Mouse (Mus musculus): ENCODE measurements around the gene Slc25a44.

The Slc25a44 gene

DNA sequence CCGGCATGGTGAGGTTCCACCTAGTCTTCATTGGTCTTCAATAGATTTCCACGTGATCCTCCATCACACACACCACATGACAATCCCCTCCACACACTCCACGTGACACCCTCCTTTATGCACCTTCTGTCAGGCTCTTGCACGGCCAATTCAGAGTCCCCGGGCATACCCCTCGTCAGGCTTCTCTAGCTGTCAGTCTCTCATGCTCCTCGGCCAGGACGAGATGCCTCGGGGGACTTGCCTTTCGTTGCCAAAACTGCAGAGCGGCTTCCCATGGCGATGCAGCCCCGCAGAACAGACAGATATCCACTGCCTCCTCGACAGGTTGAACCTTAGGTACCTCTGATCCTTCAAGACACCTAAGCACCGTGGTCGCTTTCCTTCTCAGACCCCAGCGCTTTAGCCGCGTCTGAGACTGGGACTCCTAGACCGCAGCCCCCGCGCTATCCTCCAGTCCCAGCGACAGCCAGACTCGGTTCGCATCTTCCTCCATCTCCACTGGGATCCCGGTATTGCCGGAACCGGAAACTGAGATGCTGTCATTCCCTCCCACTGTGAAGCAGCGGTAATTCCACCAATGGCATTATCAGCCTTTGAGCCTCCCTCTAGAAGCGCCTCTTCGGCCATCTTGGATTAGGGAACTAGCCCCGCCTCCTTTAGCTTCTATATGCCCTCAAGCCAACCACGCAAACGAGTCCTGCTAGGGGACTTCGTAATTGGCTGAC lies at the start of gene Slc25a44:
Gene Slc25a44 (minus strand): TSS at position 535 of the 725 bp plus-strand sequence.
- DNase-seq, result peak; percentile 99

DNA sequence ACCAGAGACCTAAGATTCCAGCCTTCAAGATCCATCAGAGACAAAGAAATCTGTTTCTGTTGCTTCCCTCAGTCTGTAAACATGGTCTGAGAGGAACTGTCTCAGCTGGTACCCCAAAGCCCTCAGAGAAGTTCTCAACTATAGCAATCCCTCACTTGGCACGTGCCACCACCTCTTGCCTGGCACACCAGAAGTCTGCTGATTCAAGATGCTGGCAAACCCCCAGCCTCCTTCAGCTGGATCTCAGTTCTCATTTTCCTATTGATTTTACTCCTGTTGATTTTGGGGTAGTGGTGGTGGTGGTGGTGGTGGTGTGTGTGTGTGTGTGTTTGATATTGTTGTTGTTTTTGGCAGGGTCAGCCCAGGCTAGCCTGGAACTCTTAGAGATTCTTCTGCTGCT lies 48.6 kb upstream of the Slc25a44 start:
- no peak for DNase-seq

DNA sequence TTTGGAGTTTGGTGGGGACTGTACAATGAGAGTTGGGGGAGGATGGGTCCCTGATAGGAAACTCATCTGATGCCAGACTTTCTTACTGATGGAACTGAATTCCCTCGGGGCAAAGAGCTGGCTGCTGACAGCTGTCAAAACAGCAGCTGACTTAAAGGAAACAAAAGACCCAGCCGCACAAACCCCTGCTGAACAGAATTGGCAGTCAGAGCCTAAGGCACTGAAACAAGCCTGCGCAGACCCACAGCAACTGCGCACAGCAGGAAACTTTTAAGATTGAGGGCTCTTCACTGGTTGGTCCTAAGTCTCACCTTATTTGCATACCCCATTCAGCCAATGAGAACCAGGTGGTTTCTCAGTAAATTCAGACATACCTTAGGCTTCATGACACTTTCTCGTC lies 48.1 kb upstream of the Slc25a44 start:
- DNase-seq, result no peak

DNA sequence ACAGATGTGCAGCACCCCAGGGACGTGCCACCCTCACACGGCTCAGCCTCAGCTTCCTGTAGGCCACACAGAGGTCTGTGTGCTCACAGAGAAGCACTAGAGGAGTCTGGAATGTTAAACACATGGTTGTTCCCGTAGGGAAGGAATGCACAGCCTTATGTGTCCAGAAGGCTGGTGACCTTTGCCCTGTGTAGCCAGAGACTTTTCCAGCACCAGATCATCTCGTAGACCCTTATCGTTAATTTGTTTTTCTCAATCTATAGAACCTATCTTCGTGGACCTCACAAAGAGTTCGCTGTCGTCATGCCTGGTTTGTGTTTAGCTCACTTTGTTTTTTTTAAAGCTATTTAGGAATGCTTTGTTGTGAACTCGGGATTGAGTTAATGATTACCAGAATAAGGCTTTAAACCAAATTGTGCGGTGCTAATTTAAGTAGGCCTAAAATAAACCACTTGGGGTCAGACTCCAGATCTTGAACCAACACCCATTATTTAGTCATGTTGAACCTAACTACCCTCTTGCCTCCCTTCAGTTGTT lies 46.1 kb upstream of the Slc25a44 start:
- DNase-seq, result peak; percentile 81

DNA sequence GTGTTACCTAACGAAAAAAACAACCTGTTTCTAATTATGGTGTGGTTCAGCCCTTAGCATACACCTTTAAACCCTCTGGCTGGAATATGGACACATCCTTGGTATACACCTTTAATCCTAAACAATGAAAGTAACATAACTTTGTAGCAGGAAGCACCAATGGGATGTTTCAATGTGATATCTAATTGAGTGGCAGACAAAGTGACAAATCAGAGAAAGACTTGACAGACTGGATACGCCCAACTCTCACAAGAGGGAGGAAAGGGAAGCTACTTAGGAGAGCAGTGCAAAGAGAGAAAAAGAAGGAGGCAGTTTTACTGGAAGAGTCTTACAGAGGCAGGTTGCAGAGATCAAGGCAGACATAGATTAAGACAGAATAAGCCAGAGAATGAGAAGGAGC lies 44.5 kb upstream of the Slc25a44 start:
- no peak for DNase-seq

DNA sequence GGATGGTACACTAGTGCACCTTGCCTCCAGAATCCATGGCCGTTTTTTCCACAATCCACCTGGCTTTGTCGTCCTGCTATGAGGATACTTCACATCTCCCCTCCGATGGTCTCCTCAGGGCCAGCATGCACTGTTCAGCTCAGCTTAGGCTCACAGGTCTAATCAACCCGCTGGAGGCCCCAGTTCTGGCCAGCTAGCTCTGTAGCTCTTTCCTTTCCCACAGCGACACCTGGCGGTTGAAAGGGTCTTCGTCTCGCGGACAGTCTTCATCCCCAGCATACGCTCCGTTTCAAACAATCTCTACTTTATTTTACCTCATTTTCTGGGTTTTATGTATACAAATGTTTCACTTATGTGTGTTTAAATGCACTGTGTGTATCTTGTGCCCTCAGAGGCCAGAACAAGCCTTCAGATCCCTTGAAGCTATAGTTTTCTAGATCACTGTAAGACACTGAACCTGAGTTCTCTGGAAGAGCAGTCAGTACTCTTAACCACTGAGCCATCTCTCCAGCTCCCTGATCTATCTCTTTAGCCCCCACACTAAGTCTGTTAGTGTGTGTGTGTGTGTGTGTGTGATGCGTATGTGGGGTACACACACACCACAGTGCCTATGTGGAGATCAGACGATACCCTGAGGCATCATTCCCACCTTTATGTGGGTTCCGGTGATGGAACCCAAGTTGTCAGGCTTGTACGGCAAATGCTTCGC lies 42.3 kb upstream of the Slc25a44 start:
- DNase-seq, result peak; percentile 90

DNA sequence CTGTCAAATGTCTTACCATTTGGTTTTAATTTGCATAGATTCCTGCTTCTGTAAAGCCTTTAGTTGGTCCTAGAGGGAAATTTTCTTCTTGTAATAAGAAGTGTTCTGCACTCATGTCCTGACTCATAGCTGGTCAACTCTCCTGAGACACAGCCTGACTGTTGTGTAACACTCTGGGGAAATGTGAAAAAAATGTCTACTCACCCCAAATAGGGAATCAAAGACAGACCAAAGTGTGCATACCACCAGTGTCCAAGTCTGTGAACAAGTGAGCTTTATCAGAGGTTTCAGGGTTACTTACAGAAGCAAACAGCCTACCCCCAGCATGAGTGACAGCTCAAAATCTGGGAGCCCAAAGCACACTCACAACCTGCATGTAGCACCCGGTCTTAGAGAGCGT lies 40.2 kb upstream of the Slc25a44 start:
- no peak for DNase-seq

DNA sequence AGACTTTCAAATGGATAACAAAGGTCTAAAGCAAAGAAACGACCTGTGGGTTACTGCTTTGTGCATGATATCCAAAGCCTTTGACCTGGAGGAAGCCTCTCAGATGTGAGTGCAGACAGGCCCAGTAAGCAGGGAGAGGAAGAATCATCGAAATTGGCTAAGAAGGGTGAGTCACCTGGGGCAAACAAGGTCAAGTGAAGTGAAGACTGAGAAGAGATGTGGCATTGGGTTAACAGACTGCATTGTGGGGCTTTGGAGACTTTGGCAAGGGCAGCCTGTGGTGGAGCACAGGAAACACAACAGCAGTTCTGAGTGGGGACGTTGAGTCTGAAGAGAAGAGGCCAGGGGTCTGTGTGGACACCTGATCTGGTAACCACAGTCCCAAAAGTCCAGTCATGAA lies 39.5 kb upstream of the Slc25a44 start:
- no peak for DNase-seq

DNA sequence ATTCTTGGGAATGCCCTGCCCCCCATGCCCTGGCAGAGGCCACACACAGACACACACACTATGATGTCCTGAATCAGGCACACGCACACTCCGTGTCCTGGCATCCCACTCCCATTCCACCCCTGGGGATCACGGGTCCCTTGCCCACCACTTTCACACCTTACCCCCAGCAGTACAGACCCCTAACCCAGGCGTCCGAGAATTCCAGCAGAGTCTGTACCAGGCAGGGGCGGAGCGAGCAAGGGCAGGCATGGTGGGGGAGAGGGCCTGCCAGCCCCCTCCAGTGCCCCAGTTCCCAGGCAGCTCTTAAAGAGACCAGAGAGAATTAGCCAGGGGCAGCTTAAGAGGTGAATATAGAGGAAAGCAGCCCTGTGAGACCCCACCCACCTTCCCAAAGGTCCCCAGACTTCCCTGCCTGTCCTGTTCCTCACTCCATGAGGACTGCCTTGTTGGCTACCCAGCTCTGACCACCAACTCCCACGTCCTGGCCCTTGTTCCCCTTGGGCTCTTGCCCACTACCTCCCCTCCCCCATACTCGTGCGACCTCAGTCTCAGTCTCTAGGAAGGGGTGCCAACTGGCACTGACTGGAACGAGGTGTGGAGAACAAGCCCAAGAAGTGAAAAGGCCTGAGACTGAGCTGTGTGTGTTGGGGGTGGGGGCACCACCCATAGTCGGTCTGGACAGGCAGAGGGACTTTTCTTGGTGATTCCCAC lies 36.2 kb upstream of the Slc25a44 start, which contains the start of gene Sema4a:
Gene Sema4a (minus strand): TSS at position 200 of the 714 bp plus-strand sequence.
- no peak for DNase-seq

DNA sequence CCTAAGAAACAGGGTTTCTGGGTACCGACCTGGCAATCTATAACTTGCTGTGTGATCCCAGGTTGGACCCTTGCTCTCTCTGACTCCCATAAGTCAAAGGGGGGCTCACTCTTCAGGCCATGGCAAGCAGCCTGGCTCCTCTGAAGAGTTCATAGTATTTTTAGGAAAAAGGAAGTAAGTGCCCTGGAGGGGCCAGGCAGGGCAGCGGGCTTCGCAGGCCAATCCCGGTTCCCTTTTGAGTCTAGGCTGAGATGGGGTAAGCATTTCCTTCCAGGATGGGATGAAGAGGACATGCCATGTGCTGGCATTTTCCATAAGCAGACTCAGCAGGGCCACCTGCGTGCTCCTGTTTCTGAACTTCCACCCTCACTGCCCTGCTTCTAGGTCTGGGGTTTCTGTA lies 35.1 kb upstream of the Slc25a44 start:
- no peak for DNase-seq

DNA sequence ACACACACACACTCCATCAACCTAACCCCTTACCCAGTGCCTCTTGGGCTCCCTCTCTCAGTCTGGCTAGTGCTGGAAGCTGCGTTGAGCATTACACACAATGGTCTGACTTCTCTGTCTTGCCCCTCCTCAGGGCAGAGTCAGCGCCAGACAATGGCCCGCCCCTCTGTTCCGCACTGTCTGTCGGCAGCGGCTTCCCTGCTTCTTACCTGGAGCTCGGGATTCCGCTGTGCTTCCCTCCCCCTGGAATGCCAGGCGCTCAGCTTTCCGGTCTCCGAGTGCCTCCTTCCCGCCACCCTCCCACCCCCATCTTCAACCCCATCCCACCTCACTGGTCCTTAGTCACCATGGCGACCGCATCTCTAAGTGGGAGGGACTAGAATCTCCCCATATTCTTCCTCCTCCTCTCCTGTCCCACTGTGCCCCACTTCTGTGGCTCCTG lies 33.9 kb upstream of the Slc25a44 start:
- no peak for DNase-seq

DNA sequence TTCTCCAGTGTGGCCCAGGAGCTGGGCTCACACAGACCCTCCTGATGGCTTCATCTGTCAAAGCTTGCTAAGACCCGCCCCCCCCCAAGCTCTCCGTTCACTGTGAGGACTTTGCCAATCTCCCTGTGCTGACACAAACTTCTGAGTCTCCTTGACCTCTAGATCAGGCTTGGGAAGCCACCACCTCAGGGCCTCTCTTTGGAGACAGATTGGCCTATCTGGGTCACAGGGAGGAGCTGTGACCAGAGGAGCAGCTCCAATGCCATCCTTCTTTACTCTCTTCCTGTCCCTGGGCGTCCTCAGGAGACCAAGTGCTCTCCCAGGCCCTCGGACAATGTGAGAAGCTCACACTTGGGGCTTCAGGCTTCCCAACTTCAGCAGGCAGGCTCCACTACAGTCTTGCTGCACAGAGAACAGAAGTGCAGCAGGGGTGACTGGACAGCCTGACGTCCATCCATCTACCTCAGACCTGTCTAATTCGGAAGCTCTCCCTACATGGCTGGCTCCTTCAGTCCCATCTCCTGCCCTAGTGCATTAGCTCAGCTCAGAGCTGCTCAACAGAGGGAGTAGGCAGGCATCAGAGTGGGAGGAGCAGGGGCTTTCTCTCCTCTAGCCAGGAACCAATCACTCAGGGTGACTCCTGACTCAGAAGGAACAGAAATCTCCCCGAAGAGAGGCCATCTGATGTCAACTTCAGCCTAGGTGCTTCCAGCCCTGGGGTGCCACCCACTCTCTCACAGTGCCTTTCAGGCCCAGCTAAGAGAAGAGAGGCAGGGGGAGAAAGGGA lies 32.0 kb upstream of the Slc25a44 start:
- DNase-seq, result no peak

DNA sequence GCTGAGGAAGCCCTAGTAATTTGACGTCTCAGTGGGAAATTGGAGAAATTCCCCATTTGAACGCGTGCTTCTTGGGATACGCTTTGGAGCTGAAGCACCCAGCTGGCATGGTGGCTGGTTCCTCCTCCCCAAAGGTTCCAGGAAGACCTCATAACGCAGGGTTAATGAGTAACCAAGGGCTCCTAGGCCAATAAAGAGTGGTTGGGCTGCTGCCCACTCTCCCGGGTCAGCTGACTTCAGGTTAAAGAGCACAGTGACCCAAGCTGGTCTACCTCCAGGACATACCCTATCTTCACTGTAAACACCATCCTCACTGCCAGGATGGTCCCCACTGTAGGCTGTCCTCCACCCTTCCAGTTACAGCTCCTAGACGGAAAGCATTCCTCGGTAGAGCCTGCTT lies 31.4 kb upstream of the Slc25a44 start:
- peak; percentile 97 for DNase-seq

DNA sequence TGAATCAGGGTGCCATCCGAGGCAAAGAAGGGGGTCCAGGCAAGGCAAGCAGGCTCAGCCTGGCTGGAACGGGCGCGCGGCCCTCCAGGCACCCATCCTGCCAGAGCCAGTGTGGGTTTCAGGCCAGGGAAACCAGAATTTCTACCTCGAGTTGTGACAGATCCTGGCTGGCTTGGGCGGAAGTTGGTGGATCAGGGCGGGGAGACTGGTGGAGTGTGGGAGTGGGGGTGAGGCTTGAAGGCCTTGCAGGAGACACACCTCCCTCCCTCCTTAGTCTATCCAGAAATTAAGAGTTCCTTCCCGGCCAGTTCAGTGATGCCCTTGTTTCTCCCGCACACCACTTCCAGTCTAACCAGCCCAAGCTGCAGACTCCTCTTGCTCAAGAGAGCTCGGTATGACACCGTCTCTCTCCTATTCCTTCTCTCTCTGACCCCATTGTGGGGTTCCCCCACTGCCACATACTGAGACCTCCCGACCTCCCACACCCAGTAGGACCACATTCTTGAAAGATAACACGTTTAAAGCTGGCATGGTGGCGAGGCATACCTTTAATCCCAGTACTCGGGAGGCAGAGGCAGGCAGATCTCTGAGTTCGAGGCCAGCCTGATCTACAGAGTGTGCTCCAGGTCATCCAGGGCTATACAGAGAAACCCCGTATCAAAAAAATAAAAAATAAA lies 30.8 kb upstream of the Slc25a44 start:
- peak; percentile 79 for DNase-seq

DNA sequence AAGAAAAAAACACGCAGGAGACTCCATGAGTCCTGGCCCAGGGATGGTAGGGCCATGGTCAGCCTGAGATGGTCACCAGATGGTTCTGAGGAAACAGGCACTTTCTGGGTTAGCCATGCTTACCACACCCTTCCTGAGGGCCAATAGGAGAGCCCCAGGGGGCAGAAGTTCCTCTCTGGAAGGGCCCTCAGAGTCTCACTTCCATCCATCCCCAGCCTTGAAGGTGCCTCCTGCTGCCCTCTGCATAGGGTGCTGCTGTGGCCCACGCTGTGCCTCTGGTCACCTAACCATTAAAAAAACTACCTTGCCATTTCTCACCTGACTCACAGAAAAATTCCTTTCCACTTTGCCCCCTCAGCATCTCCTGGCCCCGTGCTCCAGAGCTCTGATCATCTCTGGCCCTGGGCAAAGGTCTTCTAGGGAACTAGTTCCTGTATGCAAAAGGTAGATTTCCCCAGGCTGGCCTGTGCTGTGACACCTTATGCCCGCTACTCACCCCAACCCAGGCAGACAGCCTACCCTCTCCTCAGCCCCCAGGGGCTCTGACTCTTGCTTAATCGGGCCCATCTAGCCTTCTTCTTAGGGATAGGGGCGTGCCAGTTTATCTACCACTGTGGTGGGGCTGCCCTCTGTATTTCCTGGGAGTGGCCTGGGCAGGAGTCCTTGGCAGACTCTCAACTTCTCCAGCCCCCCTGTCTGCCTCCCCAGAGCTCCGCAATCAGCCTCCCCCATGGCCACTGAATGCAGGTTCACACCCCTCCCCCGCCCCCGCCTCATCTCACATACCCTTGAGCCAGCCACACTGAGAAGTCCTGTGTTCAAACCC lies 30.0 kb upstream of the Slc25a44 start:
- DNase-seq, result peak; percentile 73

DNA sequence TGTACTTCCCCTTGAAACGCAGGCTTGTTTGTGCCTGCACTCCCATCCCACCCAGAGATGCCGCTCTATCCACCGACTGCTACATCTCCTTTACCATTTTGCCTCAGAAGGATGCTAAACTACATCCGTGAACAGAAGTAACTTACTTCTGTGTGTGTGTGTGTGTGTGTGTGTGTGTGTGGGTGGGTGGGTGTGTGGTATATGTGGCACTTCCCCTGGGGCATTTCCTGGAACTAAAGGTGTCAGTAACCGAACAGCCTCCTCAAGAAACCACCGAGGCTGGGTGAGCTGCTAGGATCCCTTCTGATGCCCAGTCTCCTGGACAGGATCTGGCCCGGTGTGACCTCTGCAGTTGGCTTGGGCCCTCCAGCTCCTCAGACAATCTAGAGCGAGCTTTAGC lies 29.0 kb upstream of the Slc25a44 start:
- no peak for DNase-seq

DNA sequence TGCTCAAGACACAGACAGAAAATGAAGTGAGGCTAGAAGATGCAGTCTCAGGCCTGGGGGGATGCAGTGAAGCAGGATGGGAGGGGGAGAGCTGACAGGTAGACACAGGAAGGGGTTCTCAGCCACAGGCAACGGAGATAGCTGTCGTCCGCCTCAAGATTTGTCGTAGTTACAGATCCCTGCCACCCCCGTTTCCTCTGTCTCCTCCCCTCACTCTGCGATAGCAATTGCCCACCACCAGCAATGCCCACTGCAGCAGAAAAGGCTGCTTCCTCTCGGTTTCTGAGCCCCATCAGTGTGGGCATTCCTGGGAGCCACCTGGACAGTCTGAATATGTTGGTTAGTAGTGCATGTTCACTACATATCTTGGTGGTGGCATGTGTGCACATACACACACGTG lies 28.4 kb upstream of the Slc25a44 start:
- DNase-seq, result no peak

DNA sequence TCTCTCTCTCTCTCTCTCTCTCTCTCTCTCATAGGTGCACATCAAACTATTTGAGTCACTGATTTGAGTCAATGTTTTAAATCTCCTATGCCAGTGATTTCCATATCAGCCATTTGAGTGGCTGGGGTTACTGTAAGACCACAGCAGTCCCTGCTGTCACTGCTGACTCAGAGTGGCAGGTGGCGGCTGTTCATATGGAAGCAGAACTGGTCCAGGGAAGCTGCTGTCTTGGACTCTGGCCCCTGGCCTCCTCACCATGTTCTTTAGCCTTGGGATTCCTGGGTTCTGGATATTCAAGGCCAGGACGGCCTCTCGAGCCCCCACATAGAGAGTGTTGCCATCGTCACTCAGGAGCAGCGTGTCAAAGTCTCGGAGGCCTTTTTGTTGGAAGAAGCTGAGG lies 27.8 kb upstream of the Slc25a44 start:
- no peak for DNase-seq

DNA sequence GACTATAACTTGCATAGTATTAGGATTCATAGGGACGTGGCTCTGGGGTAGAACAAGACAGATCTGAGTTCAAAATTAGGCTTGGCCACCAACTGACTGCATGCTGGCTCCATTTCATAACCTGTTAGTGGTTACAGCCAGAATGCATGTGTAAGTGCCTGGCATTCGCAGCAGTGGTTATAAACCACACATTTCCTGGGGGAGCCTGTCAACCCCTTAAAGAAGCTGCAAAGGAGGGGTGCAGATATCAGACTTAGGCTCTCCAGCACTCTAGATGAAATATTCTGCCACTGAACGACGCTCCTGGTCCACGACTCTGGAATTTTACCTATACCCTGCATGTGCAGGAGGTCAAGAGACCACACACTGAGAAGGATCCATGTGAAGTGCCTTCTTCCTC lies 27.3 kb upstream of the Slc25a44 start:
- DNase-seq, result no peak

DNA sequence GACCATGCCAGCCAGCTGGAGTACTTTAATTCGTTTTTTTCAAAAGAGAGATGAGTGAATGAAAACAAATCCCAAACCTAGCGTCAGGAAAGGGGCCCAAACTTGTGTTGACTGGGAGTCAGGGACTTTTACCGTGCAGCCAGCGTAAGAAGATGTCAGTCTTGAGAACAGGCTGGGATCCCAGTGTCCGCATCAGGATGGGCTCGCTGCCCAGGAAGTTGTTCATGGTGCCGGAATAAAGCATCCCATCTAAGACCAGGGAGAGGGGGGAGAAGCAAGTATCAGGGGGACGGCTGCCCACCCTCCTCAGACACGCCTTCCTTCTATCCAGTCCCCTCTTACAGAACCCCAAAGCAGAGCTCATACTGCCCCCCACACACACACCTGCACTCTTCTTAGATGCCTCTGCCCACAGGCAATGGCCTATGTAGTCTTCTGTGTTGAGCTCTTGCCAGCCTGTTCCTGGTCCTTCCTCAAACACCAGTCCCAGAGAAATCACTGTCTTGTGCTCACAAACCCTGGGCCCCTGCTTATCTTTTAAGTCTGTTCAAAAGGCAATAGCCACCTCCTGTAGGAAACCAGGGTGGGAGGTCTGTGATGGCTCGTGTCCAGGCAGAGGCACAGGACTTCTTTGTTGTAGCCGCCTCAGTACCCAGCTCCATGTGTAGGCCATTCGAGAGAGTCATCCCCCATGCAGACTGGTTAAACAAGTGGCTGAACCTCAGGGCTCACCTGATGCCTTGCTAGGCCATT lies 25.6 kb upstream of the Slc25a44 start:
- DNase-seq, result no peak
